13 mouse cellular contexts compared by ENCODE assay signal in the genomic region with DNA sequence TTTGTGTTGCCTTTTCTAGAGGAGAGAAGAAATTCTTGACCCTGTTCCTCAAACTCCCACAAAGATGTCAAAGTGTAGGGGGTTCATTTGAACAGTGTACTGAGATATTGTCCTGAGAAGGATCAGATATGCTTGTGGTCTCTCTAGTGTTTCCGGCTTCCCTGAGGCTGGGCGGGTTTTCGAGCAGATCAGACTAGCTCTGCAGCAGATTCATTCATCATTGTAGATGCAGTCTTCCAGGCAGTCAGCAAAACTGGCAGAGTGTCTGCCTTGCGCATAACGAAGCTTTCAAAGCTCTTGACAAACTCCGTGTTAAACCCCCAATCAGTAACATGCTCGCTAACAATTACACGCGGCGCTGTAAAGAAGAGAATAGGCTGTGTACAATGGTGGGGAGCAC.
DNase-seq lines count a peak whose midpoint lies in the region; ATAC-seq lines count a peak whose summit lies in the region.
"Had no signal": no experiment of that assay in that cellular context is flagged by ENCODE, and none has a peak within 500 bp of the region (broad histone marks: within the 10 kb centered on the region; RNA-seq: fewer than 3 reads in every experiment).

No protein-coding gene starts in this region.

- no peaks in the 10 kb centered on the region for H3K36me3 ChIP-seq in forebrain, embryonic 14.5 days (ENCODE audit: control insufficient read depth, insufficient read depth, low read length)
- H3K36me3 ChIP-seq in forebrain, embryonic 10.5 days (replicated peaks), result no peaks in the 10 kb centered on the region
- H3K36me3 ChIP-seq: embryonic facial prominence, embryonic 12.5 days; liver, embryonic 15.5 days had no signal

- ATAC-seq in forebrain, embryonic 14.5 days, result peak; percentile 63; the same call in 1 of the 2 replicates
- ATAC-seq: Patski had no signal

- DNase-seq in forebrain, embryonic 14.5 days (ENCODE audit: low spot score), result peak; percentile 75
- DNase-seq in forebrain, embryonic 10.5 days (ENCODE audit: extremely low spot score, low spot score), result no peak
- DNase-seq in left cerebral cortex, postnatal 25 days (ENCODE audit: low spot score in 2 of 2), result peak; percentile 9 to 45
- no peak for DNase-seq in left cerebral cortex, adult 11 months (ENCODE audit: low spot score)
- peak; percentile 33 to 61 for DNase-seq in layer of hippocampus, postnatal 10 days (ENCODE audit: low spot score in 2 of 2)
- DNase-seq in telencephalon, adult 2 months (ENCODE audit: low read depth, low spot score), result peak; percentile 18
- no peak for DNase-seq in gastrocnemius, postnatal 14 days
- DNase-seq in embryo, embryonic 10 days (ENCODE audit: low spot score), result no peak
- DNase-seq: gastrocnemius, postnatal 36 days; kidney, adult 18-20 months had no signal

- H3K9me3 ChIP-seq in forebrain, embryonic 14.5 days (replicated peaks; ENCODE audit: control insufficient read depth, low read length), result no peaks in the 10 kb centered on the region
- H3K9me3 ChIP-seq in forebrain, embryonic 10.5 days, result no peaks in the 10 kb centered on the region
- H3K9me3 ChIP-seq: embryonic facial prominence, embryonic 12.5 days; liver, embryonic 15.5 days had no signal

- no peak overlapping the region for H3K9ac ChIP-seq in forebrain, embryonic 14.5 days (ENCODE audit: low read length)
- H3K9ac ChIP-seq: embryonic facial prominence, embryonic 12.5 days; liver, embryonic 15.5 days had no signal

- peak overlapping the region; percentile 21; the same call in 1 of the 2 replicates for H3K4me2 ChIP-seq in forebrain, embryonic 14.5 days (ENCODE audit: low read length)
- H3K4me2 ChIP-seq: embryonic facial prominence, embryonic 12.5 days; liver, embryonic 15.5 days had no signal

- H3K27me3 ChIP-seq in forebrain, embryonic 14.5 days (replicated peaks; ENCODE audit: control insufficient read depth, insufficient read depth, low read length), result no peaks in the 10 kb centered on the region
- H3K27me3 ChIP-seq in forebrain, embryonic 10.5 days (ENCODE audit: poor library complexity, severe bottlenecking), result no peaks in the 10 kb centered on the region
- H3K27me3 ChIP-seq: embryonic facial prominence, embryonic 12.5 days; liver, embryonic 15.5 days; Patski had no signal

- no peak overlapping the region for H3K27ac ChIP-seq in forebrain, embryonic 14.5 days (ENCODE audit: low read depth, low read length)
- no peak overlapping the region for H3K27ac ChIP-seq in forebrain, embryonic 10.5 days
- H3K27ac ChIP-seq: embryonic facial prominence, embryonic 12.5 days; liver, embryonic 15.5 days had no signal

- no peak overlapping the region for H3K4me3 ChIP-seq in forebrain, embryonic 14.5 days (ENCODE audit: low read depth, low read length)
- no peak overlapping the region for H3K4me3 ChIP-seq in forebrain, embryonic 10.5 days
- H3K4me3 ChIP-seq: embryonic facial prominence, embryonic 12.5 days; liver, embryonic 15.5 days had no signal

- intact Hi-C loops in left cerebral cortex, postnatal 25 days (cut with DNase I), result no loop called here
- intact Hi-C loops in gastrocnemius, postnatal 14 days (cut with DNase I; ENCODE audit: low total_unique reads), result no loop called here

- H3K4me1 ChIP-seq in forebrain, embryonic 14.5 days (ENCODE audit: control insufficient read depth, insufficient read depth, low read length), result no peaks in the 10 kb centered on the region
- no peaks in the 10 kb centered on the region for H3K4me1 ChIP-seq in forebrain, embryonic 10.5 days
- H3K4me1 ChIP-seq: embryonic facial prominence, embryonic 12.5 days; liver, embryonic 15.5 days had no signal

- 37% methylated on average over 10 of the region's 10 CpGs for WGBS in forebrain, embryonic 14.5 days
- WGBS in forebrain, embryonic 10.5 days, result 86% methylated on average over 10 of the region's 10 CpGs

Comparison
In these comparisons a context has a peak if more than half of its experiments do, and no peak if none do; other contexts are left out.
1. DNase-seq: peak in forebrain, embryonic 14.5 days (single experiment), left cerebral cortex, postnatal 25 days (2 of 2), layer of hippocampus, postnatal 10 days (2 of 2) and telencephalon, adult 2 months (single experiment); none in forebrain, embryonic 10.5 days (single experiment), left cerebral cortex, adult 11 months (single experiment), gastrocnemius, postnatal 14 days (single experiment) and embryo, embryonic 10 days (single experiment).